Mouse (Mus musculus): ENCODE results near the gene Gm42791.

The Gm42791 gene

DNA sequence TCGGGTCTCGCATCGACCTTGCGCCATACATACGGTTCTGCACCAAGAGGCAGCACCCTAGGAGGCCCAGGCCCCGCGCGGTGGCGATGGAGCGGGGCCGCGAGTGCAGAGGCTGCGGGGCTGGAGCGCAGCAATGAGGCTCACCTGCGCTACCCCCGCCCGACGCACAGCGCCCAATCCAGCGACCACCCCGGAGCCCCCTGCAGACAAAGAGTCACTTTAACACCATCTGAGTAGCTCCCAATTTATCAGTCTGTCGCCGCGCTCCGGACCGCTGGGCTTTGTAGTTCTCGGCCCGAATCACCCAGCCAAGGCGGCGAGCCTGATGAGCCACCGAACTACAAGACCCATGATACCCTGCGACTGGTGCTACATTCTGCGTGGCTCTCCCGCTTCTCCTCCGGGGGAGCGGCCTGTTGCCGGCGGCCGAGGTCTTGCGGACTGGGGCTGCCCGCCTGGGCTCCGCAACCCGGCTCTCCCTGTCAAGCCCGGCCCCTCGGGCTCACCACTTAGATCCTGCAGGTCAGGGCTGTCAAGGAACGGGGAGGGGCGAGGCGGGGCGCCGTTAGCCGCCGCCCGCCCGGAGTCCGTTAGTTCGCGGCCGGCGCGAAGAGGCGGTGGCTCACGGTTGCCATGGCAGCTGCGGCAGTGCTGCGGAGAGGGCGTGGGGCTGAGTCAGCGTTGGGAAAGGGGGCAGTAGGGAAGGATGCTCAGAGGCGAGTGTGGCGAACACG is 66.4 kb downstream of the Gm42791 start:
- in situ Hi-C loops (cut with MboI, MseI), result no loop called here

DNA sequence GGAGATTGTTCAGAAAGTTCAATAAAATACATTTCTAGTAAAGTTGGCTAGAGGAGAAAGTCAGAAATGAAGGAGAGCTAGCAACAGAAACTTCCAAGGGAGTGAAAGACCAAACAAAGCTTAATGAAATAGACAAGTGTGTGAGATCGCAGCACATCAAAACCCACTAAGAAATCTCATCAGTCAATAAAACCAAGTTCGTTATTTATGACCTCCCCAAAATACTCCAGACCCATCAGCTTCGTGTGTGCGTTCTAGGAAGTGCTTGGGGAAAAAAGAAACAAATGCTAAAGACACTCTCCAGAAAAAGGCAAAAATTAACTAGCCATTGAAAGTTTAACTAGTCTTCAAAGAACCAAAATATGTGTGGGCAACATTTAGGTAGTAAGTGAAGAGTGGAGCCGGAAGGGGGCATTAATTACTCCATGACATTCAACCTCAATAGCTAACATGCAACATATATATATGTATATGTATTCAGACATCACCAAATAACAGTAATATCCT is 67.2 kb downstream of the Gm42791 start:
- in situ Hi-C loops (cut with MboI, MseI), result no loop called here

DNA sequence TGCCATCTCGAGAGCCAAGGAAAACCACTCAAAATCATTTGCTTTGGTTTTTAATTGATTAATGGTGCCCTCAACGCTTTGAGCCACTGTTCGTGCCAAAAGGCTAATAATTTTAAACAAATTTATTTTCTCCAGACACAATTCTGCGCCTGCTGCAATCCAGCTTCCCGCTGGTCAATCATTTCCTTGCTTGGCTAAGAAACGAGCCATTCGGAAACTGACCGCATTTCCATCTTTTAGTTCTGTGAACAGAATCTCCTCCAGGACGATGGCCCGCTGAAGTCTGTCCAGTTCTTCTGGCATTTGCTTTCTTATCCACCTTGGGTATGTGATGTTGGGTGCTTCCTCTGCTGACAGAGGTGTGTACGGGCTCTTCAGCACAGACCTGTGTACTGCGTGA is 70.4 kb downstream of the Gm42791 start:
- in situ Hi-C loops (cut with MboI, MseI), result no loop called here

DNA sequence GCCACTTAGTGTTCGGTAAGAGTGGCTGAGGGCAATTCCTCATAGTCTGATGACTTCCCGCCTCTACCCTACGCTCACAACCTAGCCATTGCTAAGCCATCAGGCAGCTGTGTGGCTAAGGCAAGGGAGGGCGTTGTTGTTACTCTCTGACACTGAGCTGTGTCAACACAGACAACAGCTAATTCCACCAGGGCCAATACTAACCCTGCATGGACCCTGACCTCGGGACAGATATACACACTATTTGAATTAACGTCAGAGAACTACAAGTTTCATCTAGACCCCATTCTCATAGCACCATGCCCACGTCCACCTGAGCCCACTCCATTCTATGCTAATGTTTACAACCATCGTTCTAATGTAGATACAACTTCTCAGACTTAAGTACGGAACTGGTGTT is 70.9 kb downstream of the Gm42791 start:
- in situ Hi-C loops (cut with MboI, MseI), result no loop called here

DNA sequence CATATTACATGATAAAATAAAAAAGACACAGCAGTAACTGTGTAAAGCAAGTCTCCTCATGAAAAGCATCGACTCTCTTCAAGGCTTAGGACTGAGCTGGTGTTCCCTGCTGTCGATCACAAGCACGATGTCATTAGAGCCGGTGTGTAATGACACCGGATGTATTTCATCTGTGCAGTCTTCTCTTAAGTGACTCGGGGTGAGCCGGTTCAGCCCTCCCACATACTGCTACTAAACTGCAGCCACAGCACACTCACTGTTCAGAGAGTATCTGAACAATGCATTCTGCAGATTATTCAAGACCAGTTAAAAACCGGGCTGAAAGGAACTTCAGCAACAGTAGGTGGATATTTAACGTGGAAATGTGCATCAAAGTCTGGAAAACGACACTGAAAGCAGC is 71.5 kb downstream of the Gm42791 start:
- in situ Hi-C loops (cut with MboI, MseI), result no loop called here

DNA sequence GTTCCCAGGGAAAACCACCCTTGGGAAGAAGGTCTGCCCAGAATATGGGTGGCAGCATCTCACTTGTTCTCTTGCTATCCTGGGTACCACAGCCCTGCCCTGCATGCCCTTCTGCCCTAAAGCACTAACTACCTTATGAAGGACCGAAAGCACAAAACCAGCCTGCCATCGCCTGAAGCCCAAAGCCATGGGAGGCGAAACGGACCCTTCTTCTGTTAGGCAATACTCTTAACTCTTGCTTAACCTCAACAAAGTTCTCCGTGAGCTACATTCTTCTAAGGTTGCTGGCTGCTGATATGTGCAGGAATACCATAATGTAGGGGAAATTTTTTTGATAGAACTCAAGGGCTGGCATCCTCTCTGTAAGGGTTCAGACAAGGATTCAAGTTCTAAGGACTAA is 72.2 kb downstream of the Gm42791 start:
- in situ Hi-C loops (cut with MboI, MseI), result no loop called here

DNA sequence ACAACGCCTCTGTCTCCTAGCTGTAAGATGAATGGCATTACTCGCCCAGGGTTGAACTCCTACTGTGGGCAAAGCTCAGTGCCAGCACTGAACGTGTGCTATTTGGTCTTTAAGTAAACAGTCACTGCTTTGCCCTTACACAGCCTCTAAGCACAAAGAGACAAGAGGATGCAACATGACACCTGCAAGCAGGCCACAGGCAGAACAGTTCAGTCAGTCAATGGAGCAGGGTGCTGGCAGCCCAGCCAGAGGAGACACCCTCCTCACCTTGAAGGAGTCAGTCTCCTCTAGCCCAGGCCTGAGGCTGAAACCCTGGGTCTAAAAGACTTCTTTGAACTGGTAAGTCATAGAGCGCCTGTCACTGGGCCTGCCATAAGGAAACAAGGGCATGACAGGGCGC is 76.9 kb downstream of the Gm42791 start:
- in situ Hi-C loops (cut with MboI, MseI), result loop anchor here (10.0 kb wide), 1 partner anchor 1573 kb away; no protein-coding TSS in a partner anchor

DNA sequence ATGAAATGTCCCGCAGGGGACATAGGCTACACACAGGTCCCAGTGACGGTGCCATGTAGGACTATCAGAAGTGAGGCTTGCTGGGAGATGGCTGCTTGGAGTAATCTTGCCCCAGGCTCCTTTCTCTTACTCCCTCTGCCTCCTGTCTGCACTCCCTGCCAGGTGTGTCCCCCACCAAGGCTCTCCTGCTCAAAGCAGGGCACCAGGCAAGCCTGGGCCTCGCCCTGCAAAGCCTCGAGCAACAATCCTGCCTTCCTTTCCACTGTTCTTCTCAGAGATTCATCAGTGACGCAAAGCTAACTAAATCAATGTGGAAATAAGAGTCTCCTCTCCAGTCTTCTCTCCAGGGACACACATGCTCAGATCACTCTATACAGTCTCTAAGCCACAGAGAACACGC is 78.2 kb downstream of the Gm42791 start:
- in situ Hi-C loops (cut with MboI, MseI), result loop anchor here (10.0 kb wide), 1 partner anchor 1572 kb away; no protein-coding TSS in a partner anchor

DNA sequence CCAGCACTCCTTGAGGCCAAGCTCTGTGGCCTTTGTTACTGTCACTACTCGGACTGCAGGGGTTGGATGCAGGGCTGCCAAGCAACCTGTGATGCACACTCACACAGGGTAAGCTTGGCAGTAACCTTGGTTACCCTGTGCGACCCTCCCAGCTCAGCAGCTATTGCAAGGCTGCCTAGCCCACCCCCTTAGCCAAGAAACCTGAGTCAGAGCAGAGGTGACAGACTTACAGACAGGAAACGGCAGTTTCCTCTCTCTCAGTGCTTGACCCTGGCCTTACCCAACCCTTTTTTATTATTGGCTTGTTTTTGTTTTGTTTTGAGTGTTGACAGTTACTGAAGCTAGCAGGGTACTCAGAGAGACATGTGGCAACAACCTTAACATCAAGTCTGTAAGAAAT is 82.7 kb downstream of the Gm42791 start:
- in situ Hi-C loops (cut with MboI, MseI), result loop anchor here (10.0 kb wide), 1 partner anchor 1567 kb away; no protein-coding TSS in a partner anchor

DNA sequence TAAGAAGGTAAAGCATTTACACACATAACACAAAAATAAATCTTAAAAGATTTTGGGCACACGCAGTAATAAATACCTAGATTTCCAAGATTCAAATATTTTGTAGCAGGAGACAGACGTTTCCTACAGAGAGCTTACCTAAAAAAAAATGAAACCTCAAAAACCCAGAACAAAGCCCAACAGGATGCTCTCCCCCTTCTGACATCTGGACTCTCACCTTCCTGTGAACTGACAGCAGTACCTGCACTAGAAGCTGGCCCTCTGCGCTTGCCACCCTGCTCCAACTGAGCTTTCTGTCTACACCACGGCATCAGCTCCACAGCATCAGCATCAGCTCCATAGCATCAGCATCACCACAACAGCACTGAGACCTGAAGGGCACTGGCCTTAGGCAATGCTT is 84.9 kb downstream of the Gm42791 start:
- in situ Hi-C loops (cut with MboI, MseI), result loop anchor here (10.0 kb wide), 1 partner anchor 1565 kb away; no protein-coding TSS in a partner anchor

DNA sequence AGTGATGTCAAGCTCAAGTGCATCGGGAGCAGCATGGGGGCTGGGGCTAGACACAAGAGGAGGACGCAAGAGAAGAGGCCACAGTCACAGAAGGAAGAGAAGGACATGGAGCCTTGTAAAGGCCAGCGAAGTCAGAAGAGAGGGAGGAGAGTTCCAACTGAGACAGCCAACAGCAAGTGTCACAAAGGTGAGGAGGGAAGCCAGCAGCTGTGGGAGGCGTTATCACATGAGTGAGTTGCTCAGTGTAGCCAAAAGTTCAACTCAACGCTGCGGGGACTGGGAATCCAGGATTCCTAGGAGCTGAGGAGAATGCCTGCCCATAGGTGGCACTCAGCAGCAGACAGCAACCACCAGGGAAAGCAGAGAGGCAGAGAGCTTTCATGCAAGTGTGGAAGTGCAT is 85.5 kb downstream of the Gm42791 start:
- in situ Hi-C loops (cut with MboI, MseI), result no loop called here

DNA sequence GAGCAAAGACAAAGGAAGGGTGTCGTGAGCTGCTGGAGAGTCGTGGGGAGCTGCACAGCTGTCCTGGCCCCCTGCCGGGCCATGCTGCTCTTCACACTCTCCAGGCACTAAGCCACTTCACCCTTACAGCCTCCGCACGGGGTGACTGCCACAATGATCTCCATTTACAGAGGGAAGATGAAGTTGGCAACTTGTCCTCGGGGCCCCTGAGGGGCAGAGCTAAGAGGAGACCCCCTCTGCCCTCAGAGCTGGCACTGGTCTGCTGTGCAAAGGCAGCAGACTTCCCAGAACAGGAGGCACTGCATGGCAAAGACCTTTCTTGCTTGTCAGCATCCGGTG is 85.9 kb downstream of the Gm42791 start:
- in situ Hi-C loops (cut with MboI, MseI), result no loop called here

DNA sequence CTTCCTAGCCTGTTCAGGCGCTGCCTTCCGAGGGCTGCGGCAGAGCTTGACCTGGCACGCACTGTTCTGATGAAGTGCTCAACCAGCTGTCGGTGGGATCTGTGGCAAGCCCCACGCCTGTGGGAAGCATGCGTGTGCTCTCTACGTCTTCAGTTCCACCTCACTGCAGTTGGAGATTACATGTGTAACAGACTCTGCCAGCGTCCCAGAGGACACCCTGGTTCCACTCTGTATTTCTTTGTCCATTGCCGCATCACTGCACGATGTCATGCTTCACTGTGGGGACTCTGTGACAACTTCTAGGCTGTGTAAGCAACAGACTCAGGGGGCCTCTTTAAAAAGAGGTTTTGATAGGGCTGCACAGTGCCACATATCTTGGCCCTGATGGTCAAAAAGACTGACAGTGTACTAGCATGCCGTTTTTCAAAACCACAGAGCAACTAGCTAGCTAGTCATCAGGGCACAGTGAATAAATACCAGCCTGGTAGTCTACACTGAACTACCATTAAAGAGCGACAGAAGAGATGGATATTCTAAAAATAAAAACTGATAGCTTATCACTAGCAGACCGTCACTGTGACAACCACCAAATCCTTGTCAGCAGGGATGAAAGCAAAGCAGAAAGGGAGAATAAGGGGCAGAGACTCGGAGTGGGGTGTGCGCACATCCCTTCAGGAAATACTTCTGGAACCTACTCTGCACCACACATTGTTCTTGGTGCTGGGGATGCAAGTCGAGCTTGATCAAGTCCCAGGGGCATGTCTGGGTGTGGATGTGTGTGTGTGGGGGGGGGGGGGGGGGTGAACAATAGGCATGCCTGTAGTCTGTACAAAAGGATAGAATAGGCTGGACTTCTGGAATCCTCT is 86.5 kb downstream of the Gm42791 start:
- in situ Hi-C loops (cut with MboI, MseI), result no loop called here

DNA sequence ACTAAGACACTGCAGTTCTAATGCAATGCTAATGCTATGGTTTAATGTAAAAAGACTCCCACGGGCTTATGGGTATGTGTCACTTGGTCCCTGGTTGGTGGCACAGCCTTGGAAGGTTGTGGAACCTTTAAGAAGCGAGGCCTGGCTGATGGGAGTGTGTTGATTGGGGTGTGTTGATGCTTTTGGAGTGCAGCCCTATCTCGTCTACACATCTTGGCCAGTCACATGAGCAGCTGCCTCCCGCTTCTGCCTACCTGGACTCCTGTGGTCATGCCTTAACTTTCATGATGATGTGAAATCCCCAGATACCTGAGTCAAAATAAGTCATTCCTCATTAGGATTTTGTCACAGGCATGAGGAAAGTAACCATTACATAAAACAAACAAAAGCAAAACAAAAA is 88.6 kb downstream of the Gm42791 start:
- in situ Hi-C loops (cut with MboI, MseI), result no loop called here

DNA sequence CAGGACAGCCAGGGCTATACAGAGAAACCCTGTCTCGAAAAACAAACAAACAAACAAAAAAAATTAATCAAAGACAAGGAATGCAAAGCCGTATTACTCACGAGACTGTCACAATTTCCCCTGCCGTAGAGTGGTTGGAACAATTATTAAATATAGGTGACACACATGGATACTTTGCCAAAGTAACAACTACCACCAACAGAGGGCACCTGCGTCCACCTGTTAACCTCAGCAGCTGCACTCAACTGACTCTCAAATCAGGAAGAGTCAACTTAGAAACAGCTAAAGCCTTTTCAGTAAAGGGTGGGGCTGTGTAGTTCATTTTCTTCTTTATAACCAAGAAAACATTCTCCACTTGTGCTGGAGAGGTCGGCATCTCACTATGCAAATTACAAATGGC is 90.1 kb downstream of the Gm42791 start:
- in situ Hi-C loops (cut with MboI, MseI), result no loop called here

DNA sequence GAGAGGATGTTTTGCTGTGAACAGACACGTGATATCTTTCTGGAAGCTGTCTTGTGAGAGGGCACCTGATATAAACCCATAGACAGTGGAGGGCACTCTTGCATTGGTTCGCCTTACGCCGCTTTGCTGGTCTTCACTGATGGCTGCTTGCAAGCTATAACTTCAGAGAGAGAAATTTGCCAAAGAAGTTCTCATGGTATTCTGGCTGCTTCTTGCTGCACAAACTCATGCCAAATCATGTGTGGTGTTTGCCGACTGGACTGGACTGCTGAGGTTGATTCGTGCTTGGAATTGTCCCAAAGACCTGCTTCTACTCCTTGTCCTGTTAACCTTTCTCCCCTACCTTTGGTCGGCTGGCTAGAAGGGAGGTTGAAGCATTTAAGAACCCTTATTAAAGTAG is 95.6 kb downstream of the Gm42791 start:
- in situ Hi-C loops (cut with MboI, MseI), result loop anchor here (10.0 kb wide), 1 partner anchor 195 kb away; no protein-coding TSS in a partner anchor

DNA sequence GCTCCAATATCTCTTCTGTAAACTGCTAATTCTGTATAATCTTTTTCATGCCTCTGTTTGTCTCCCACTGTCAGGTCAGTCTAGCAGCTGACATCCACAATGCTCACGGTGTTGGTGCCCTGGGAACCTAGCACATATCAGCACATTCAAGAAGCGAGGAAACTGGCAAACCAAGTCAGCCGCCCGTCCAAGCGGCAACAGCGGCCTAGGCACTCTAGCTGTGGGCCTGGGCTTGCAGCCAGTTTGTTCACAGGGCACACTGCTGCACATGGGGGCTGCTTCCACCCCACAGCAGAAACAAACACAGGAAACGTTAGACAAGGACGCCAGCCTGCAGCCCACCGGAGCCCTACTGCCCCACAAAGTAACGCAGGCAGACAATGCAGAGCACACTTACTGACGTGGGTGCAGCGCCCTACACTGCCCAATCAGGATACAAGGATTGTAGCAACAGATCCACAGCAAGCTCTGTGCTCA is 97.0 kb downstream of the Gm42791 start:
- in situ Hi-C loops (cut with MboI, MseI), result loop anchor here (10.0 kb wide), 1 partner anchor 193 kb away; no protein-coding TSS in a partner anchor

DNA sequence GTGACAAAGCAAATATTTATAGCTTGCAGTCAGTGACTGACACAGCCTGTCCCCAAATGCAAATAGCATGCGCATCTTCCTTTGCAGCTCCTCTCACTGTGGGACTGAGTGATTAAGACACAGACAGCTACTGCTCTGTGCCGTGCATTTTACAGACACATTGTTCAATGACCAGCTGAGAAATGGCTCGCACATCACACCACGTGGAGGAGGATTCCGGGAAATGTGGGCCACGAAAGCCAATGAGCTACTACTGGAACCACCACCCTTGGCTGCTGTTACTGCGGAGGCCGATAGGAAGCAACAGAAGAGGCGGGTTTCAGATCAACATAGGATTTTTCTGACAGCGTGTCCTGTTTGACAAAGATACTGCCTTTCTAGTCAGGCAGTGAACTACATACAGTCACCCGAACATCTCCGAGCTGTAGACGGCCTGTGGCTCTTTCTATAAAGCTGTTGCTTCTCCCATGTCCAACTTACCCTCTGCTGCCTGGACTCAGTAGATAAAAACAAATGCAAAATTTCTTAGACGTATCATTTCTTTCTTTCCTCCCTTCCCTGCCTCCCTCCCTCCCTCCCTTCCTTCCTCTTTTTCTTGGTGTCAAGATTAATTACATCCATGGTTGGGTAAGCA is 97.8 kb downstream of the Gm42791 start:
- in situ Hi-C loops (cut with MboI, MseI), result loop anchor here (10.0 kb wide), 1 partner anchor 192 kb away; no protein-coding TSS in a partner anchor

DNA sequence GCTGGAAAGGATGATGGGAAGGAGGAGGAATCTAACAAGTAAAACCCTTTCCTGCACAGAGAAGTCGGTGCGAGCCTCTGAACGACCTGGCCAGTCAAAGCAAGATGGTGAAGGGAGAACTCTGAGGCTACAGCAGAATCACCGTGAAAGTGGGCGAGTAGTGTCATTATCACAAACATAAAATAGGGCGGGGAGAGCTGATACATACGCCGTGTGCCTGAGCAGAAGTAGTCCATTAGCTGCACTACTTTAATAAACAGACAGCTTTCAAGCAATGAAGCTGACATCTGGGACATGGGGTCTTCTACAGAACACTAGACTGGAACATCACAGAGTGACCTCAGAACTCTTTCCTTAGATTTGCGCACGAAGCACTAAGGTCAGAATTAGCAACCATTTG is 98.4 kb downstream of the Gm42791 start:
- in situ Hi-C loops (cut with MboI, MseI), result loop anchor here (10.0 kb wide), 1 partner anchor 192 kb away; no protein-coding TSS in a partner anchor

DNA sequence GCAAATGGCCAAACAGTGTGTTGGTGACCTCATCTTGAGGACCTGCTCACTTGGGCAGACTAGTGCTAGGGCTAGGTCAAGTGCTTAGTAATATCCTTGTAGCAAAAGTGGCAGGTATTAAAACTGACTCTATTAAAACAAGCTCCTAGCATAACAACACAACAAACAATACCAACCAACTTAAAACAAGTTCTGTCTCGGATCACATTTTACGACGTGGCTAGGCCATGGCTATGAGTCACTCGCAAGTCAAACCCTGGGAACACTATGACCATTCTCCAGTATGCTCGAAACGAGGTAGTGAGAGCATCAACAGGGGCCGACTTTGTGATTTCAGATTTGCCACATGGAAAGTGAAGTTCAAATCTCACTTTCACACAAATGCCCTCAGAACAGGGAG is 99.1 kb downstream of the Gm42791 start:
- in situ Hi-C loops (cut with MboI, MseI), result loop anchor here (10.0 kb wide), 1 partner anchor 191 kb away; no protein-coding TSS in a partner anchor

DNA sequence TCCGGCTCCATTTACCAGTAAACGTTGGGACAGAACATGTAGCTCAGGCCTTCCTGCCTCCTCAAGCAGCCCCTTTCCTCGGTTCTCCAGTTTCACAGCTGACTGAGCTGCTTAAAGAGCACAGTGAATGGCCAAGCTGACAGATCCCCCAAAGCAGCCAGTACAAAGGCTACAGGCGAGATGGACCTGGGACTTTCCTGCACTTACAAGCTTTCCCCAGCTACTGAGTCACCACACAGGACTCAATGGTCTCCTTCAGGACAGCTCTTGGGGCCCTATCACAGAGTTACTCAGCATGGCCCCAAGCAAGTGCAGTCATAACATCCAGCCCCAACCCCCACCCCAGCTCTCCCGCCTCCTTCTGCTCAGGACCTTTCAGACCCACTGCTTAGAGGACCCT is 99.9 kb downstream of the Gm42791 start:
- in situ Hi-C loops (cut with MboI, MseI), result loop anchor here (10.0 kb wide), 1 partner anchor 190 kb away; no protein-coding TSS in a partner anchor

DNA sequence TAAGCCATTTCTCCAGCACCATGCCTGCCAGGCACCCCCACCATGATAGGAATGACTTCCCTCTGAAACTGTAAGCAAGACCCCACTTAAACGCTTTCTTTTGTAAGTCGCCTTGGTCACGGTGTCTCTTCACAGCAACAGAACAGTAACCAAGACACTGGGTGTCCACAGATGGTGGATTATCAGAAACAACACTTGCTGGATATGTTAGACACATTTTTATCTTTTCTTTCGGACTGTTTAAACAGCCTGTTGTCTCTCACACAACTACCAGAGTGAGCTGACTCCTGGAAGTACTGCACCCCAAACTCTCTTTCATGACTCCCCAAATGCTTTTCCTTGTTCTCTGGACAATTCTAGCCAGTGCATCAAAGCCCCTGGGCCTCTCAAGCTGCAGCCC is 104.7 kb downstream of the Gm42791 start:
- in situ Hi-C loops (cut with MboI, MseI), result loop anchor here (10.0 kb wide), 1 partner anchor 185 kb away; no protein-coding TSS in a partner anchor

Measured in regulatory T cell (primary cell).